Mouse (Mus musculus): ENCODE data around the gene Ebna1bp2. TPM values are rescaled to one million over a fixed set of nuclear protein-coding genes. Genes with fewer than 3 reads are reported as not detected.

The Ebna1bp2 gene
- polyA plus RNA-seq, 1 experiment from 2014 or later = 61.0 TPM

- TF ChIP-seq CTCF (IDR thresholded peaks at IDR 0.05; ENCODE audit: low read depth) (no peak), EP300 (IDR thresholded peaks at IDR 0.05; ENCODE audit: low read depth) (no peak)
- no peaks in the 10 kb centered on the region for H3K27me3 ChIP-seq (ENCODE audit: insufficient read depth, low read length)
- no peaks in the 10 kb centered on the region for H3K4me1 ChIP-seq (ENCODE audit: insufficient read depth)
- H3K9me3 ChIP-seq (ENCODE audit: low read length) = no peaks in the 10 kb centered on the region
- no peak overlapping the region for H3K4me2 ChIP-seq (ENCODE audit: low read depth, low read length)
- H3K36me3 ChIP-seq (replicated peaks; ENCODE audit: insufficient read depth, low read length) = no peaks in the 10 kb centered on the region
- H3K9ac ChIP-seq (replicated peaks) = no peak overlapping the region
- WGBS (ENCODE audit: insufficient replicate concordance) = 71% methylated on average over 12 of the region's 12 CpGs
- no peak for ATAC-seq
- H3K27ac ChIP-seq (ENCODE audit: low read depth) = no peak overlapping the region
- DNase-seq = no peak
- no peak overlapping the region for H3K4me3 ChIP-seq (ENCODE audit: low read depth, low read length)
Observed at GRCm38 (mm10) chr4:118589053-118589732, 31.4 kb upstream of the Ebna1bp2 start.

- Histone ChIP-seq H3K9me3 (ENCODE audit: low read length) (no peaks in the 10 kb centered on the region), H3K27me3 (ENCODE audit: insufficient read depth, low read length) (no peaks in the 10 kb centered on the region), H3K4me1 (ENCODE audit: insufficient read depth) (no peaks in the 10 kb centered on the region), H3K36me3 (replicated peaks; ENCODE audit: insufficient read depth, low read length) (no peaks in the 10 kb centered on the region), H3K9ac (replicated peaks) (no peak overlapping the region), H3K27ac (ENCODE audit: low read depth) (no peak overlapping the region), H3K4me2 (ENCODE audit: low read depth, low read length) (no peak overlapping the region), H3K4me3 (ENCODE audit: low read depth, low read length) (no peak overlapping the region)
- 22% methylated on average over 7 of the region's 7 CpGs for WGBS (ENCODE audit: insufficient replicate concordance)
- TF ChIP-seq EP300 (IDR thresholded peaks at IDR 0.05; ENCODE audit: low read depth) (no peak), CTCF (IDR thresholded peaks at IDR 0.05; ENCODE audit: low read depth) (no peak)
- ATAC-seq = no peak
- DNase-seq = no peak
Observed at GRCm38 (mm10) chr4:118589733-118590130, 30.9 kb upstream of the Ebna1bp2 start.

DNA sequence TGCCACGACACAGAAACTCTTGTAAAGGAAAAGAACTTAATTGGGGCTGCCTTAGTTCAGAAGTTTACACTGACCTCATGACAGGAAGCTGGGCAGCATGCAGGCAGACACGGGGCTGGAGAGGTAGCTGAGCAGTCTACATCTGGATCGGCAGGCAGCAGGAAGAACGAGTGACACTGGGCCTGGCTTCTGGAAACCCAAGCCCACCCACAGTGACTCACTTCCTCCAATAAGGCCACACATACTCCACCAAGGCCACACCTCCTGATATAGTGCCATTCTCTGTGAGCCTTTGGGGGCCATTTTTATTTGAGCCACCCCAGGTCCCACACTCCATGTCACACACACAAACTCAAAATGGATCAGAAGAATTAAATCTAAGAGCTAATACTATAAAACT, 16.5 kb upstream of the Ebna1bp2 start:
- H3K4me3 ChIP-seq (ENCODE audit: low read depth, low read length) = no peak overlapping the region
- 34% methylated on average over 4 of the region's 4 CpGs for WGBS (ENCODE audit: insufficient replicate concordance)
- no peak overlapping the region for H3K4me2 ChIP-seq (ENCODE audit: low read depth, low read length)
- TF ChIP-seq EP300 (IDR thresholded peaks at IDR 0.05; ENCODE audit: low read depth) = no peak
- TF ChIP-seq CTCF (IDR thresholded peaks at IDR 0.05; ENCODE audit: low read depth) = no peak
- no peak overlapping the region for H3K9ac ChIP-seq (replicated peaks)
- H3K9me3 ChIP-seq (ENCODE audit: low read length) = no peaks in the 10 kb centered on the region
- no peaks in the 10 kb centered on the region for H3K27me3 ChIP-seq (ENCODE audit: insufficient read depth, low read length)
- H3K4me1 ChIP-seq (ENCODE audit: insufficient read depth) = peaks cover 7% of the 10 kb centered on the region
- DNase-seq (no peak), ATAC-seq (no peak)
- H3K36me3 ChIP-seq (replicated peaks; ENCODE audit: insufficient read depth, low read length) = no peaks in the 10 kb centered on the region
- no peak overlapping the region for H3K27ac ChIP-seq (ENCODE audit: low read depth)

DNA sequence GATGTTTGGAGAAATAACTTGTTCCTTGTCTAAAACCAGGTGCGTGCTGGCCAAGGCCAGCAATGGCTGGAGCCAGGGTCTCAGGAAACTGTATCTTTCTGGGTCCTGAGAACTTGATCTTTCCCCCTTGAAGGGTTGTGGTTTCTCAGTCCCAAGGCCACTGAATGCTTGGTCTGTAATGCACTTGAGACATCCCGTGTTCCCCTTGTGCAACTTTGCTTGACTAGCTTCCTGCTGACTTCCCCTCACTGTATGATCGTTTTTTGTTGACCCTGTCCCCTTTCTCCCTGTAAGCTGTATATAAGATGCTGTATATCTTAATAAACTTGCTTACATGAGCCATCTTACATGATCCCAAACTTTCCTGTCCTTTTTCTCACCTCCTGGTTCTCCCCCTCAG, 10.8 kb upstream of the Ebna1bp2 start:
- Histone ChIP-seq H3K27ac (ENCODE audit: low read depth) (peak overlapping the region; percentile 66; the same call in 1 of the 2 replicates), H3K9me3 (ENCODE audit: low read length) (no peaks in the 10 kb centered on the region), H3K9ac (replicated peaks) (no peak overlapping the region), H3K36me3 (replicated peaks; ENCODE audit: insufficient read depth, low read length) (no peaks in the 10 kb centered on the region), H3K4me1 (ENCODE audit: insufficient read depth) (peaks cover 8% of the 10 kb centered on the region), H3K27me3 (ENCODE audit: insufficient read depth, low read length) (no peaks in the 10 kb centered on the region), H3K4me3 (ENCODE audit: low read depth, low read length) (no peak overlapping the region), H3K4me2 (ENCODE audit: low read depth, low read length) (no peak overlapping the region)
- 35% methylated on average over 3 of the region's 3 CpGs for WGBS (ENCODE audit: insufficient replicate concordance)
- no peak for TF ChIP-seq CTCF (IDR thresholded peaks at IDR 0.05; ENCODE audit: low read depth)
- no peak for ATAC-seq
- DNase-seq = no peak

GRCm38 (mm10) chr4:118612619-118613018, 8.0 kb upstream of the Ebna1bp2 start:
- WGBS (ENCODE audit: insufficient replicate concordance) = 24% methylated on average over 11 of the region's 11 CpGs
- DNase-seq = peak; percentile 42

GRCm38 (mm10) chr4:118615412-118615811, 5.2 kb upstream of the Ebna1bp2 start:
- Histone ChIP-seq H3K36me3 (replicated peaks; ENCODE audit: insufficient read depth, low read length) (no peaks in the 10 kb centered on the region), H3K9ac (replicated peaks) (no peak overlapping the region), H3K4me2 (ENCODE audit: low read depth, low read length) (no peak overlapping the region), H3K4me1 (ENCODE audit: insufficient read depth) (no peaks in the 10 kb centered on the region), H3K27ac (ENCODE audit: low read depth) (no peak overlapping the region), H3K4me3 (ENCODE audit: low read depth, low read length) (no peak overlapping the region), H3K27me3 (ENCODE audit: insufficient read depth, low read length) (no peaks in the 10 kb centered on the region), H3K9me3 (ENCODE audit: low read length) (no peaks in the 10 kb centered on the region)
- ATAC-seq (no peak), DNase-seq (no peak)
- no peak for TF ChIP-seq EP300 (IDR thresholded peaks at IDR 0.05; ENCODE audit: low read depth)
- TF ChIP-seq CTCF (IDR thresholded peaks at IDR 0.05; ENCODE audit: low read depth) = no peak
- 75% methylated on average over 11 of the region's 11 CpGs for WGBS (ENCODE audit: insufficient replicate concordance)

More at GRCm38 (mm10) chr4:118612619-118613018, 8.0 kb upstream of the Ebna1bp2 start:
- ATAC-seq = no peak
- Histone ChIP-seq H3K9ac (replicated peaks) (no peak overlapping the region), H3K27ac (ENCODE audit: low read depth) (no peak overlapping the region), H3K9me3 (ENCODE audit: low read length) (no peaks in the 10 kb centered on the region), H3K36me3 (replicated peaks; ENCODE audit: insufficient read depth, low read length) (no peaks in the 10 kb centered on the region), H3K4me3 (ENCODE audit: low read depth, low read length) (no peak overlapping the region), H3K27me3 (ENCODE audit: insufficient read depth, low read length) (no peaks in the 10 kb centered on the region), H3K4me2 (ENCODE audit: low read depth, low read length) (no peak overlapping the region), H3K4me1 (ENCODE audit: insufficient read depth) (peaks cover 8% of the 10 kb centered on the region)
- TF ChIP-seq CTCF (IDR thresholded peaks at IDR 0.05; ENCODE audit: low read depth) (peak; percentile 67), EP300 (IDR thresholded peaks at IDR 0.05; ENCODE audit: low read depth) (no peak)

All from liver, postnatal 0 days (tissue).